In genomic region chr19:53716469-53716868, GRCm38 (mm10) we compare ENCODE assay signal across 32 mouse cellular contexts. TPM values are rescaled to one million over a fixed set of nuclear protein-coding genes. Genes with fewer than 3 reads are reported as not detected.
DNase-seq lines count a peak whose midpoint lies in the region; ATAC-seq lines count a peak whose summit lies in the region.
"Had no signal": no experiment of that assay in that cellular context is flagged by ENCODE, and none has a peak within 500 bp of the region (broad histone marks: within the 10 kb centered on the region; RNA-seq: fewer than 3 reads in every experiment).

No protein-coding gene starts in this region.

- ATAC-seq in heart, embryonic 11.5 days (replicated peaks; ENCODE audit: insufficient number of reproducible peaks, low FRiP score, low TSS enrichment) = peak; percentile 53
- ATAC-seq in heart, embryonic 15.5 days (replicated peaks; ENCODE audit: insufficient number of reproducible peaks, insufficient read depth, low FRiP score, low read depth) = peak; percentile 84
- ATAC-seq: activated CD4-positive, CD25-positive, alpha-beta regulatory T cell, adult 4 months; forebrain, embryonic 13.5 days; lung, postnatal 0 days; midbrain, embryonic 15.5 days had no signal

- H3K36me3 ChIP-seq in heart, embryonic 11.5 days (ENCODE audit: control insufficient read depth, insufficient read depth, low read length) = 0 out of 2 replicates have a peak, but pooled peaks cover 3% of the 10 kb centered on the region
- peaks cover 5% of the 10 kb centered on the region; the same call in 1 of the 2 replicates for H3K36me3 ChIP-seq in heart, embryonic 15.5 days
- H3K36me3 ChIP-seq in forebrain, embryonic 10.5 days (replicated peaks) = no peaks in the 10 kb centered on the region
- H3K36me3 ChIP-seq: embryonic facial prominence, embryonic 10.5 days; embryonic facial prominence, embryonic 15.5 days; limb, embryonic 10.5 days; limb, embryonic 15.5 days; liver, embryonic 13.5 days; midbrain, embryonic 15.5 days; neural tube, embryonic 12.5 days had no signal

- H3K9me3 ChIP-seq in heart, embryonic 11.5 days (replicated peaks; ENCODE audit: control insufficient read depth, low read length) = peaks cover 3% of the 10 kb centered on the region
- H3K9me3 ChIP-seq in heart, embryonic 15.5 days (replicated peaks) = no peaks in the 10 kb centered on the region
- peaks cover 10% of the 10 kb centered on the region; the same call in 1 of the 2 replicates for H3K9me3 ChIP-seq in forebrain, embryonic 10.5 days
- H3K9me3 ChIP-seq: embryonic facial prominence, embryonic 15.5 days; liver, embryonic 13.5 days; midbrain, embryonic 15.5 days had no signal

- peaks cover 58% of the 10 kb centered on the region for H3K4me1 ChIP-seq in heart, embryonic 11.5 days (ENCODE audit: control insufficient read depth, insufficient read depth, low read length)
- peaks cover 69% of the 10 kb centered on the region for H3K4me1 ChIP-seq in heart, embryonic 15.5 days (replicated peaks)
- H3K4me1 ChIP-seq in forebrain, embryonic 10.5 days = 0 out of 2 replicates have a peak, but pooled peaks cover 2% of the 10 kb centered on the region
- H3K4me1 ChIP-seq: forebrain, embryonic 13.5 days; liver, embryonic 13.5 days; midbrain, embryonic 15.5 days; neural tube, embryonic 12.5 days had no signal

- no peak overlapping the region for H3K9ac ChIP-seq in heart, embryonic 11.5 days (ENCODE audit: low read depth, low read length)
- 0 out of 2 replicates have a peak overlapping the region, but pooled peaks have one; percentile 3 for H3K9ac ChIP-seq in heart, embryonic 15.5 days
- H3K9ac ChIP-seq: embryonic facial prominence, embryonic 15.5 days; forebrain, embryonic 13.5 days; hindbrain, embryonic 14.5 days; limb, embryonic 15.5 days; liver, embryonic 13.5 days; midbrain, embryonic 15.5 days; neural tube, embryonic 12.5 days had no signal

- peak overlapping the region; percentile 82 for H3K27ac ChIP-seq in heart, embryonic 11.5 days (ENCODE audit: low read depth, low read length)
- H3K27ac ChIP-seq in heart, embryonic 15.5 days = peak overlapping the region; percentile 91
- H3K27ac ChIP-seq in forebrain, embryonic 10.5 days = no peak overlapping the region
- H3K27ac ChIP-seq: embryonic facial prominence, embryonic 10.5 days; embryonic facial prominence, embryonic 15.5 days; forebrain, embryonic 13.5 days; hindbrain, embryonic 14.5 days; limb, embryonic 10.5 days; limb, embryonic 15.5 days; liver, embryonic 13.5 days; midbrain, embryonic 15.5 days; neural tube, embryonic 12.5 days had no signal

- H3K4me3 ChIP-seq in heart, embryonic 11.5 days (ENCODE audit: low read depth, low read length) = no peak overlapping the region
- H3K4me3 ChIP-seq in heart, embryonic 15.5 days = no peak overlapping the region
- H3K4me3 ChIP-seq in forebrain, embryonic 10.5 days = no peak overlapping the region
- H3K4me3 ChIP-seq: embryonic facial prominence, embryonic 10.5 days; embryonic facial prominence, embryonic 15.5 days; forebrain, embryonic 13.5 days; limb, embryonic 10.5 days; limb, embryonic 15.5 days; liver, embryonic 13.5 days; midbrain, embryonic 15.5 days; myocyte; neural tube, embryonic 12.5 days had no signal

- intact Hi-C loops in heart, postnatal 14 days (cut with DNase I) = no loop called here

- WGBS in heart, embryonic 11.5 days (ENCODE audit: insufficient replicate concordance) = 23% methylated on average over 7 of the region's 7 CpGs
- 28% methylated on average over 7 of the region's 7 CpGs for WGBS in heart, embryonic 15.5 days
- 91% methylated on average over 7 of the region's 7 CpGs for WGBS in forebrain, embryonic 10.5 days

- peak; percentile 62 to 82 for DNase-seq in heart, adult 18-20 months
- DNase-seq in heart, postnatal 14 days = no peak
- DNase-seq in forebrain, embryonic 10.5 days (ENCODE audit: extremely low spot score, low spot score) = no peak
- DNase-seq in lung, postnatal 14 days = no peak
- DNase-seq in thymus, postnatal 0 days (ENCODE audit: low spot score) = no peak
- DNase-seq: adrenal gland, postnatal 25 days; cerebellum, adult 18-20 months; cerebellum, postnatal 10 days; gastrocnemius, postnatal 25 days; kidney, adult 11 months; kidney, postnatal 14 days; layer of hippocampus, adult 9-11 months; liver, embryonic 13.5 days; lung, adult 18-20 months; right cerebral cortex, adult 18-20 months; spleen, adult 18-20 months; thymus, postnatal 25 days had no signal

- H3K27me3 ChIP-seq in heart, embryonic 11.5 days (ENCODE audit: control insufficient read depth, insufficient read depth, low read length) = no peaks in the 10 kb centered on the region
- no peaks in the 10 kb centered on the region for H3K27me3 ChIP-seq in heart, embryonic 15.5 days
- H3K27me3 ChIP-seq in forebrain, embryonic 10.5 days (ENCODE audit: poor library complexity, severe bottlenecking) = no peaks in the 10 kb centered on the region
- H3K27me3 ChIP-seq: CH12.LX; embryonic facial prominence, embryonic 15.5 days; forebrain, embryonic 13.5 days; limb, embryonic 15.5 days; liver, embryonic 13.5 days; midbrain, embryonic 15.5 days; neural tube, embryonic 12.5 days had no signal

- peak overlapping the region; percentile 25 for H3K4me2 ChIP-seq in heart, embryonic 11.5 days
- peak overlapping the region; percentile 41 for H3K4me2 ChIP-seq in heart, embryonic 15.5 days
- H3K4me2 ChIP-seq: embryonic facial prominence, embryonic 15.5 days; forebrain, embryonic 13.5 days; hindbrain, embryonic 14.5 days; limb, embryonic 15.5 days; liver, embryonic 13.5 days; midbrain, embryonic 15.5 days; neural tube, embryonic 12.5 days had no signal

RNA-seq across cellular contexts. Expression of gene Rbm20, which starts 39.4 kb away (rescaled TPM):
- total RNA-seq in heart, adult 18-20 months (2021) = 100 to 1,000 TPM; 175 to 184 TPM
- 100 to 1,000 TPM; 224 to 225 TPM for total RNA-seq in heart, postnatal 14 days (2021)
- 25.0 and 36.4 TPM in 2 replicates for polyA plus RNA-seq in heart, embryonic 11.5 days (2014; fragmentation: Nextera tagmentation; extraction: Ambion mirVana)
- 39.9 and 44.4 TPM in 2 replicates for polyA plus RNA-seq in heart, embryonic 15.5 days (2015; fragmentation: Nextera tagmentation; extraction: Ambion mirVana)
- 0.97 and 1.6 TPM in 2 replicates for polyA plus RNA-seq in forebrain, embryonic 10.5 days (2016; fragmentation: Nextera tagmentation; extraction: Ambion mirVana)
- polyA plus RNA-seq in thymus, postnatal 0 days (2015; fragmentation: Nextera tagmentation; extraction: Ambion mirVana) = 1.7 and 1.8 TPM in 2 replicates
- total RNA-seq: hematopoietic stem cell, adult 5-6 weeks had no signal

Comparison
In these comparisons a context has a peak if more than half of its experiments do, and no peak if none do; other contexts are left out.
1. DNase-seq: peak in heart, adult 18-20 months (2 of 2); none in heart, postnatal 14 days (0 of 2), forebrain, embryonic 10.5 days (single experiment), lung, postnatal 14 days (single experiment) and thymus, postnatal 0 days (single experiment).